Mouse (Mus musculus) erythroid progenitor cell, adult 5-6 weeks (primary cell): ENCODE measurements around the gene Jph2. TPM values are rescaled to one million over a fixed set of nuclear protein-coding genes. Genes with fewer than 3 reads are reported as not detected.
A peak's percentile ranks its signal among the peaks of the same experiment; 100 is the strongest.

Experiments
- ATAC-seq: replicated peaks from 2 replicates; pipeline ENCODE4 v1.8.0; 2016; ENCODE audit warnings: moderate number of reproducible peaks, mild to moderate bottlenecking, moderate TSS enrichment, inconsistent platforms; ENCODE audit not compliant: poor library complexity, low FRiP score, severe bottlenecking
- total RNA-seq, 2 experiments: library from RNA; stranded (forward) in 1 of 2; stranded (reverse) in 1 of 2; fragments of 150-400 nt in 1 of 2; fragments of 186-747, 209-891 nt in 1 of 2; gene quantifications; 2 replicates each; pipeline versions ENCODE4 v1.2.3 to v1.2.4; 2015 to 2017; ENCODE audit warnings: low replicate concordance in 2 of 2

The Jph2 gene
- total RNA-seq (2015; ENCODE audit: low replicate concordance) (not detected in 2 replicates), total RNA-seq (2017; ENCODE audit: low replicate concordance) (not detected in 2 replicates)

DNA sequence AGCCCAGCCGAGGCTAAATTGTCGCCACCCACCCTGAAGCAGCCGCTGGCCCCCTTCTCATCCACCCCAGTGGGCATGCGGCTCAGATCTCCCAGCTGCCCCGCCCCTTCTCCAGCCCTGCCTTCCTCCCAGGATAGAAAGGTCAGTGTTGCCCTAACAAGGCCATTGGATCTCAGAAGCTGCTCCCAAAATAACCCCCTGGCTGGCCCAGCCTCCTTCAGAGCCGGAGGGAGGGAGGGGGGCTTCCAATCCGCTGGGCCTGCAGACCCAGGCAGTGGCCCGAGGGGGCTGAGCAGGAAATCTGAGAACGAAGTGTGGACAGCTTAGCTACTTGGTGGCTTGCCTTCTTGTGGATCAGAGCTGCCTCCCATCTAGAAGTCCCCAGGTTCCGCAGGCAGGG lies at the start of gene Jph2:
Jph2 (minus strand) TSS at position 89 of the 400 bp plus-strand sequence.
- ATAC-seq, result no peak

DNA sequence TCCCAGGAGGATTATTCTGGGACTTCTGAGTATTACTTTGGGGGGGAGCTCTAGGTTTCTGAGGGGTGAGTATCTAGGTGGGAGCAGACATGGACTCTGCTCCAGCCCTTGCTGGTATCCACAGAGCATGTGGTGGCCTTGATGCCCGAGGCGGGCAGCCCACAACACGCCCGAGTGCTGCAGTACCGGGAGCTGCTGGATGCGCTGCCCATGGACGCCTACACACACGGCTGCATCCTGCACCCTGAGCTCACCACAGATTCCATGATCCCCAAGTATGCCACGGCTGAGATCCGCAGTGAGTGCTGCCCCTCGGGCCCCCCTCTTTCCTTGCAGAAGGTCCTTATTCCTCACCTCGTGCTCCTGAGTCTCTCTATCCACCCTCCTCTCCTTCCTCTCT lies 49.6 kb upstream of the Jph2 start:
- ATAC-seq, result no peak

DNA sequence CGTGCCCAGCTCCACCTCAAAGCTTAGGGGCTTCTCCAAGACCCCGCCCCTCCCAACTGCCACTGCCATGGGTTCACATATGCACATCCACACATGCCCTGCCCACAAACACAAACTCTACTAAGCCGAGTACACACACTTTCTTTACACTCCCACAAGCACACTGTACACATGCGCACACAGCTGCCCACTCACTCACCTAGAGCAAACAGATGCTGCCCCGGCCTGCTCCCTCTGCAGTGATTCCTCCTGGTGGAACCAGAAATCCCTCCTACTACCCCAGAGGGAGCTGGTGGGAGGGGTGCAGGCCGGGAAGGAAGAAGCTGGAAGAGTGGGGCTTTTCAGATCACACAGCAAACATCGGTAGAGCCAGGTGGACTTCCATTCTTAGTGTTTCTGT lies 46.2 kb upstream of the Jph2 start:
- no peak for ATAC-seq

DNA sequence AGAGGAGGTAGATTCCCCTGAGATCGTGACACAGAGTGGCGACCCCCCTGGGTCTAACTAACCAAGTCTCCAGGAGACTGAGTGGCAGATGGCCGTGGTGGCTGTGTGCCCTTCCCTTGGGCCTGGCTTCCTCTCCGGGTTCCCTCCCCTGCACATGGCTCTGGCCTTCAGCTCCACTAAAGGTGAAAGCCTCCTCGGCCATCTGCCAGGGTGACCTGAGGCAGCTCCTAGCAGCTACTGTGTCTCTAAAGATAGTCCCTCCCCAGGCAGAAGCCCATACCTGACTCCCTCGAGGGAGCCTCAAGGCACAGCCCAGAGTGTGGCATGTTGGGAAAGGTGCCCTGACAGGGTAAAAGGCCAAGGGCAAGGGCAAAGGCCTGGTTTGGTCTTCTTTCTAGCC lies 45.8 kb upstream of the Jph2 start:
- no peak for ATAC-seq

DNA sequence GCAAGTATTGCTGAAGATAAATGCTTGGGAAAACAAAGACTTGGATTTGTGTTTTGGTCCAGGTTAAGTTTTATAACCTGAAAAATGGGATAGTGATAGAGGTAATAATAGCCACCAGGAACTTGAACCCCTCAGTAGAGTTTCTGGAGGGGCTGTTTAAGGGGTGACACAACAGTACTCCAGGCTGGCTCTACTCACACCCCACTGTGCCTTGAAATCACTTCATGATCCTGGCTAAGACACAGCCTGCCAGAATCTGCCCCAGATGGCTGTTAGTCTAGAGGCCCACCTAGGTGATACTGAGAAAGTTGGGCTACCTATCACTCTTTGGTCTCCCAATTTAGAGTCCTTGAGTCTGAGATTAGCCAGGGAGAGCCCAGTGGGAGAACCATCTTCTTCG lies 41.7 kb upstream of the Jph2 start:
- ATAC-seq, result no peak

DNA sequence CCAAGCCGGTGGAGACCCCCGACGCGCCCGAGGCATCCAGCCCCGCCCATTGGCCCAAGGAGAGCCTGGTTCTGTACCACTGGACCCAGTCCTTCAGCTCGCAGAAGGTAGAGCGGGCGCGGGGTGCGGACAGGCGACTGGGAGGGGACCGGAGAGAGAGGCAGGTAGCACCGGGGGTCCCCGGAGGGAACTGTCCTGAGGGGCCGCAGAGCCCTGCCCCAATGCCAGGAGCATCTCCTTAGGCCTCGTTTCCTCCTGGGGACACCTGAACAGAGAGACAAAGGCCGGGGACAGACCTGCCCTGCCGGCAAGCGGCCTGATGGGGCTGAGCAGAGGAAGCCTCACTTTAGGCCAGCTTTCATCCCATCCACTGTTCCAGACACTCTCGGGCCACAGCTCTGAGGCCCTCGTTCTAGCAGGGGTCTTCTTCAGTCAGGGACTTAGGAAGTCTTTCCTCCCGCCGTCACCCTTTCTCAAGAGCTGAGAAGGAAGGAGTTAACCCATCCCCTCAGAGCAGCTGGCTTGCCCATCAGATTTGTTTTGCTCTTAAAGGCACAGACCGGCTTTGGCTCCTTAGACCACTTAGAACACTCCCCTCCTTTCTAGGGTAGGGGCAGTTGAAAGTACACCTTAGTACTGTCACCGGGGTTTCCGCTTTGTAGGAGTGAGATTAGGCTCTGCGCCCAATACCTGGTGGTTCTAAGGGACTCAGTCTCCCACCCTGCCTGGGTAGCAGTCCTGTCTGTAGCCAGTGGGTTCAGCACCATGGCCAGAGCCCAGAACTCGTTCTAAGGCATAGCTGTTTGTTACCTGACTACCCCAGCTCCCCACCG lies 41.0 kb upstream of the Jph2 start:
- no peak for ATAC-seq

DNA sequence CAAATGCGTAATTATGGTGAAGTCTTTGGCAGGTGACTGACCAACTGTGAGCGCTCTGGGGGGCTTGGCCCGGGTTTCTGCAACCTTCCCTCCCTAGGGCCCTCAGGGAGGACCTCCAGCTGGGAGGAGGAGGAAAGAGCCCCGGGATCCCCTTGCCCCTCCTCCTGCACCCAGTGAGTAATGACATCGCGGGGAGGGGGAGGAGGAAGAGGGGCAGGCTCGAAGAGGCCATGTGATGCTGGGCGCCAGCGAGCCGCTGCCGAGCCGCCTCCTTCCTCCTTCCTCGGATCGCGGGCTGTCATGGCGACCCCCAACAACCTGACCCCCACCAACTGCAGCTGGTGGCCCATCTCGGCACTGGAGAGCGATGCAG lies 40.4 kb upstream of the Jph2 start, which contains the start of gene Gdap1l1:
Gdap1l1 (plus strand) TSS at position 231 of the 373 bp plus-strand sequence.
- ATAC-seq, result no peak

DNA sequence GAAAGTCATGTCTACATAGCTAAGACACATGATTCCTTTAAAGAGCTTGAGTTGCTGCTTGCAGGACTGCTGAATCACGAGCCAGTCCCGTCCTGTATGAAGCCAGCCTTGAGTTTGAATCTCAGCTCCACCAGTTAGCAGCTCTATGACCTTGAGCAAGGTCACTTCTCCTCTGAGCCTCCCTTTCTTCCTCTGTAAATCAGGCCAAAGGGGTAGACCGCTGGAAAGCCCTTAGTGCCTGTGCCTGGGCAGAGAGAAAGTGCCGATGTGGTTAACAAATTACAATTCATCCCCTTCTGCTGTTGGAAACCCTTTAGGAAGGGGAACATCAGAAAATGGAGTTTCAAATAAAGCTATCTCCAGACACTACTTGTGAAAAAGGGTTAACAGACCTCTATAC lies 40.0 kb upstream of the Jph2 start:
- ATAC-seq, result no peak

DNA sequence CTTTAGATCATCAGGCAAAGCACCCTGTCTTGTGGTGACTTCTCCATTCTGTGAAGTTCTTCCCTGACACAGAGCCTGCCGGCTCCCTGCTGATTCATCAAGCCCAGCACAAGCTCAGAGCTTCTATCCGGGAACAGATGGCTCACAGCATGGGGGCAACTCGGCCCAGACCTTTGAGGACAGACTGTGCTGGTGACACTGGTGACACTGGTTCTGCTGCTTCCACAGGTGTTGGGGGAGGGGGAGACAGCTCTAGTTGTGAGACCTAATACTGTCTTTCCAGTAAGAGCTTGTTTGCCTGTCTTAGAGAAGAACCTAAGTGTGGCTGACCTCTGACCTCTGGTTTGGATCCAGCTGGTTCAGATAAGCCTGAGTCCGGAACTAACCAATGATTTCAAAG lies 36.2 kb upstream of the Jph2 start:
- no peak for ATAC-seq

DNA sequence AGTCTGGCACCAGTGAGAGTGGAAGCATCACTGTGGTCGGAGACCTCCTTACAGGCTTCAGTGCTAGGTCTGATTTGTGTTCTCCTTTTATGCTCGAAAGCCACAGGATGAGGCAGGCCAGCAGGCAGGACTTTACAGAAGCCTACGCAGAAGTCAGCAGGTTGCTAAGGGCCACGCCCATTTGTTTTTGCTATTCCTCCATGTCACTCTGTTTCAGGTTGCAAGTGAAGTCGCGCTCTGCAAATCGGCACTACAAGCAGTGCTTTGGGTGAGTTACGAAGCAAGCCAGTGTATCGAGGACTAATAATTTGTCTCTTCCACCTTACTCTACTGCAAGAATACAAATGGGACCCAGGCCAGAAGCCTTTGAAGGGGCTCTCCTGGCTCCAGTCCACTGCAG lies 33.5 kb upstream of the Jph2 start:
- ATAC-seq, result no peak

DNA sequence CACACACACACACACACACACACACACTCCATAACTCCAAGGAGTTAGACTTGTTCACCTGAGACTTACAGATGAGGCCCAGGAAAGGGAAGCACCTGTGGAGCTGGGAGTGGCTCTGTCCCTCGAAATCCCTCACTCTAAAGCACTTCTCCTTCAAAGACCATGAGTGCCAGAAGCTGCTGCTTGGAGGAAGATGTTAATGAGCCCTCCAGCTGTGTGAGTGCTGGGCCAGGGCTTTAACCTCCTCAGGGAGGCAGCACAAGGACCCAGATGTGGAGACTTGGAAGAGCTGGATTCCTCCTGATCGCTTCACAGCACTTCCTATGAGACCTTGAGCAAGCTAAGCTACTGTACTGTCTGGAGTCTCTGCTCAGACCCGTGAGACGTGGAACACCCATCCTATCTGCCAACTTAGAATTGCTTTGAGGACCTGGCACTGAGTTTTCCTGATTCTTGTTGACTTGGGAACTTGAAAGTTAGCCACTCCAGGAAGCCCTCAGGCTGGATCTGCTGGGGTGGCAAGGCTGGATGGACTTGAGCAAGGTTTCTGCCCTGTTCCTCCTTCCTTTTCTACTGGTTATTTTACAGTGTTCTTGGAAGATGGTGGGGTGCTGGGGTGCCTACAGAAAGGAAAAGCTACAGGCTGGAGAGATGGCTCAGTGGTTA lies 30.7 kb upstream of the Jph2 start:
- ATAC-seq, result no peak

DNA sequence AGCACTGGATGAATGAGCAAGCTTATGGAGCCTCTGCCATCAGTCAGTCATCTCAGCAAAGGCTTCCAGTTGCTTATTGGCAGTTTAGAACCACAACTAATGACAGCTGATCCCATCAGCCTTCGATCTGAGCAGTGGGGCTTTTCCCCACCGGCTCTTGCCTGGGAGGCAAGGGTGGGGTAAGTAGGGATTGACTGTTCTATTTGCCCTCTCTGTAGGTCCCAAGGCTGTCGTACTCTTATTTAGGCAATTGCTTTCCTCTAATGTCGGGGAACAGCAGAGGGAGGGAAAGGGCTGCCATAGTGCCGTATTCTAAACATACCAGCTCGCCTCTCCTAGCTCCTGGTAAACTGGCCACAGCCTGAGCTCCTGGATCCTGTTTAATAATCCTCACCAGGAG lies 26.8 kb upstream of the Jph2 start, which contains the start of gene Oser1:
Oser1 (minus strand) TSS at position 101 of the 400 bp plus-strand sequence.
- ATAC-seq, result no peak

DNA sequence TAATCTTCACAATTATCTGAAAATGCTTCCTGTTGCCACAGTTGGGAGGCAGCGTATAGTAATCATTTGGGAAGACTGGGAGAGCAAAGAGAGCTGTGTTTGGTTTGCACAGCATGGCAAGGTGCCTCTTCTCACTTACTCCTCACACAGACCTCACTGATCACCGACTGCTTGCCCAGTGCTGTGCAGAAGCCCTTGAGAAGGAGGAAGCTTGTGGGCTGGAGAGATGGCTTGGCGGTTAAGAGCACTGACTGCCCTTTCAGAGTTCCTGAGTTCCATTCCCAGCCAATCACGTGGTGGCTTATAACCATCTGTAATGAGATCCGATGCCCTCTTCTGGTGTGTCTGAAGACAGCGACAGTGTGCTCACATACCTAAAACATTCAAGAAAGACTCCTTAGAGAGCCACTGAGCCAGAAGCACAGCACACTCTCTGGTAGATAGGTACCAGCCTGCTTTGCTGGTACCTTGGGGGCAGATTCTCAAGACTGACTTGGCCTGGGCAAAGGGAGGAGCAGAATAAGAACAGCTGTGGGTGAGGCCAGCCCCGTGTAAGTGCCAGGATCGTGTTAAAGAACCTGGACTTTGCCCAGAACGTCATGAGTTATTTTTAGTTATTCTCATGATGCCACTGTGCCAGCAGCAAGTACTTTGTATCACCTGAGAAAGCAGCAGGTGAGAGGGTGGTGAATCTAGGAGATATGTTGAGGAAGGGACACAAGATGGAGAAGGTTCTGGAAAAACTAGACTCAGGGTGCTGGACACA lies 25.3 kb upstream of the Jph2 start:
- ATAC-seq, result no peak

DNA sequence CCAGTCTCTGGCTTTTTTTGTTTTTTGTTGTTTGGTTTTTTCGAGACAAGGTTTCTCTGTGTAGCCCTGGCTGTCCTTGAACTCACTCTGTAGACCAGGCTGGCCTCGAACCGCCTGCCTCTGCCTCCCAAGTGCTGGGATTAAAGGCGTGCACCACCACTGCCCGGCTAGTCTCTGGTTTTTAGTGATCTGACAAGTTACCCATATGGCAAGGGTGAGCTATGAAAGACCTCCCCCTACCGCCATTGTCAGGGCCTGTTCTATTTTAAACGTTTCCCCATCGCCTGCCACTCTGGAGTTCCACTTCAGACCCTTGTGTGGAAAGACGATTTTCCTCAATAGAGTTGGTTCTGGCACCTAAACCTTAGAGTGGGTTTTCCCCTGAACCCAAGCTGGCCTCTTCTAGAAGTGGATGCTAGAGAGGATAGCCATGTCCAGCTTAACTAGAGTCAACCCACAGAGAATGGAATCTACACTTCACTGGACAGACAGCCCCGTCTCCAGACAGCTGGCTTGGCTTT lies 22.6 kb upstream of the Jph2 start:
- no peak for ATAC-seq

DNA sequence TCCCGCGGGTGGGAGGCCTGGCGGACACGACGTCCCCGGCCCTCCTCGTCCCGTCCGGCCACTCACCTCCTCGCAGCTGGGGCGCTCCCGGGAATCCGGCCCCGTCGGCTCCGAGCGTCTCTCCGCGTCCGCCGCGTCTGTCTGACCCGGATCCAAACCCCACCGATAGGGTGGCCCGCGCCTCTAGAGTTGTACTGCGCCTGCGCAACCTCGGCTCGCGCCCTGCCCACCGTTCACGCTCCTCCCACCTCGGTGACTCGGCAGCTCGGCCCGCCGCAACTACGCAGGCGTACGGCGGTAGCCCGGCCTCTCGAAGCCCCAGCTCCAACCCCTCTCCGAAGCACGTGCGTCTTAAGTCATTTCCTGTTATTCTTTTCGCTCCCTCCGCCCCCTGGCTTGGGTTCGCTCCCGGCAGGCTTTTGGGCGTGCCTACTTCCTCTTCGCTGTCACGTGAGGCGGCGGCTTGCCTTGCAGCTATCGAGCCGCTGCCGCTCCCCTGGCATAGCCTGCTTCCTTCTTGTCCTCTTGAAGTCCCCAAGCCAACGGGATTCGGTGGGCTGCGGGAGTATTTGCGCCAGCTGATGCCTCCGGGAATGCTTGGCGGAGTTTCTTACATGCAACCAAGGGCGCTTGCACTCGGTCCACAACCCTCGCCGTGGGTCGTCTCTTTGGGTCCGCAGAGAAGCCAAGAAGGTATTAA lies 21.7 kb upstream of the Jph2 start:
- ATAC-seq, result peak; percentile 97

DNA sequence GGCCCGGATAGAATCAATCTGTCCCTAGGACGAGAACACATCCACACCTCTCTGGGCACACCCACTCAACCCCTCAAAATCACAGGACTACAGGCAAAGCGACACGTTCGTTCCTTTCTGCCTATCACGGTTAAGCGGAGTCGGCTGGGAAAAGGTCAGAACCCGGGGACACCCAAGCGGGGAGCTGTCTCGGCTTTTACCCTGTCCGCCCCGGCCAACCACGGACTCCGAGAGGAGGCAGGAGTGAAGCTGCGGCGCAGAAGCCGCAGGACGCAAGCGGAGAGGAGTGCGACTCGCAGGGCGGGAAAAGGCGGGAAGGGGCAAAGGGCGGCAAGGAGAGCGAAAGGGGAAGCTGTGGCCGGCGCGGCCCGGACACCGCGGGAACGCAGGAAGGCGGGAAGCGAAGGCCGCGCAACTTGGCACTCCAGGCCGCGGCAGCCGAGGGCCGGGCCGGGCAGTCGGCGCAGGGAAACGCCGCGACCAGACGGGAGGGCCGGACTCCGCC lies 21.1 kb upstream of the Jph2 start:
- peak; percentile 32; the same call in 1 of the 2 replicates for ATAC-seq

DNA sequence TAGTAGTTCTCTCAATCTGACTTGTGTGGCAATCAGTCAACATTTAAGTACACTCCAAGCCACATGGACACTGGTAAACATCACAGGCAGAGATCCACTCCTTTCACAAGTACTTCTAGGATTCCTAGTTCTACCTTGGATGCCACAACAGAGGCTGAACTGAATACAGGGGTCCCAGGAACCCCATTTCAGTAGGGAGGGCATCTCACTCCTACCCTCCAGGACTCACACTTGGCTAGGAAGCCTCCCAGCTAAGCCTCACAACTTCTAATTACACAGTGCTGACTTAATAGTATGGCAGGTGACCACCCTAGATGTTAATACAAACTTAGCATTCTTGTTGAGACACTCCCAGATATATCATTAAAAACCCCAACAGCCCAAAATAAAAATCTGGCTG lies 20.0 kb upstream of the Jph2 start:
- ATAC-seq, result no peak

DNA sequence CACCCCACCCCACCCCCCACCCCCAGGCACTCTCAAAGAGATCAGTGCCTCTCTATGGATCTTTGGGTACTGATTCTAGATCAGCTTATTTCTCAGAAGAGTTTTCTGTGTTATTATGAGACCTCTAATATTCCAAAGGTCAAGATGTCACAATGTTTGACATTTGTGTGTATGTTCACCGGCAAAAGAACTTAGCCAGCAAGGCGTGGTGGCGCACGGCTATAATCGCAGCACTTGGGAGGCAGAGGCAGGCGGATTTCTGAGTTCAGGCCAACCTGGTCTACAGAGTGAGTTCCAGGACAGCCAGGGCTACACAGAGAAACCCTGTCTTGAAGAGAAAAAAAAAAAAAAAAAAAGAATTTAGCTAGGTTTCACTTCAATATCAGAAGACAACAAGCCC lies 19.2 kb upstream of the Jph2 start:
- no peak for ATAC-seq

DNA sequence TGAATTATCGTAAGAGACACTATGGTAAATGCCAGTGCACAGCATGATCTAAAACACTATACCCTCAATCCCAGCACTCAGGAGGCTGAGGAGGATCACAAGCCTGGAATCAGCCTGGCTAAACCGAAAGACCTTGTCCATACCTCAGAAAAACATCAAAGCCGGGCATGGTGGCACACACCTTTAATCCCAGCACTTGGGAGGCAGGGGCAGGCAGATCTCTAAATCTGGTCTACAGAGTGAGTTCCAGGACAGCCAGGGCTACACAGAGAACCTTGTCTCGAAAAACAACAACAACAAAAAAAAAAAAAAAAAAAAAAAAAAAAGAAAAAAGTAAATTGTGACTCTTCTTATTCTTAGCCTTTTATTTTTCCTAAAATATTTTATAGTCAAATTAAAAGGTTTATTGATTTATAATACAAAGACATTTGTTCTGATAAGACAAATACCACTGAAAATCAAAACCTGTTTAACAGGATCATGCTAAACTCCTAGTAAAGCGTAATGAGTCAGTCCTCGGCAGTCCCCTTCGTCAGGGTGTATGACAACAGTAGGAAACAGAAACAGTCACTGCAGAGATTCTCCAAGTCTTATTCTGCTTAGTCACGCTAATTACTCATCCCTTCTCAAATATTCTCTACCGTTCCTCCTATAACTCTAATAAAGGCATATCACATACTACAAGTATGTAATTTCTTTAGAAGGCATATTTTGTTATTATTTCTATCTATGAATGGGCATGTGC lies 15.2 kb upstream of the Jph2 start:
- ATAC-seq, result no peak
